Mouse (Mus musculus) fat pad, adult 2 months (tissue): ENCODE measurements at regions not wholly inside any gene's neighbourhood (a gene's known extent, or its start where the extent isn't known, plus 50 kb on each side); places are given as distances from the start of the nearest gene placed in this dataset.

Experiments
- DNase-seq: peaks from one replicate; pipeline ENCODE4 v3.0.0-alpha.2; 2011; ENCODE audit warnings: low read depth, low spot score; ENCODE audit errors: extremely low read depth

DNA sequence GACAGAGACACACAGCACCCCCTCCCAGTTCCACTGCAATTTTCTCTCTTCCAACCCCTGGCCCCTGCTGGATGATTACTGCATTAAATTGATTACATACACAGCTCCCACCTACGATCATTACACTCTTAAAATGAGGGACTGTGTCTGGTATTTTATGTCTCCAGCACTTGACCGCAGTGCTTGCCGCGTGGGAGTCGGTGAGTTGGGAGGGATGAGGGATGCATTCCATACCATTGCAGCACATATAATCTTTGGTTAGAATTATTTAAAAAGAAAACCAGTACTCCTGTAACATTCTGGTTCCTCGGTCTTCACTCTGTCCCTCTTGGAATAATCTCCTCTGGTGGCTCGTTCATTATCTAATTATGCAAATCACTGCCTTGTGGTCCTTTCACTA is 230.2 kb upstream of the Far2 start:
- DNase-seq, result no peak

DNA sequence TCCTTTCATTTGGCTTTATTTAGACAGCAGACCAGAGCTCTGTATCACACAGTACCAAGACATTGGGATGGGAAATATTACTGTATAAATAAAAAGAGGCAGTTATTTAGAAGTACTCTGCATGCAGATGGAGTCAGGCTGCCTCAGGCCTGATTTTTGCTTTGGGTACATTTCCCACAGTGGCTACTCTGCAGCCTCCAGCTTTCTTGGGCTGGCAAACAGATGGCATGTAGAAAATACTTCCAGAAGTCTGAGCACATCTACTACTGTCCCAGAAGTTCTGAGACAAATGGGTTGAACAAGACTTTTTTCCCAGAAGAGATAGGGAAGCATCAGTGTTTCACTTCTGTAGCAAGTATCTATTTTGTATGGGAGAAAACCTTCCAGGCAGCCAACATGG is 229.8 kb upstream of the Far2 start:
- DNase-seq, result no peak

DNA sequence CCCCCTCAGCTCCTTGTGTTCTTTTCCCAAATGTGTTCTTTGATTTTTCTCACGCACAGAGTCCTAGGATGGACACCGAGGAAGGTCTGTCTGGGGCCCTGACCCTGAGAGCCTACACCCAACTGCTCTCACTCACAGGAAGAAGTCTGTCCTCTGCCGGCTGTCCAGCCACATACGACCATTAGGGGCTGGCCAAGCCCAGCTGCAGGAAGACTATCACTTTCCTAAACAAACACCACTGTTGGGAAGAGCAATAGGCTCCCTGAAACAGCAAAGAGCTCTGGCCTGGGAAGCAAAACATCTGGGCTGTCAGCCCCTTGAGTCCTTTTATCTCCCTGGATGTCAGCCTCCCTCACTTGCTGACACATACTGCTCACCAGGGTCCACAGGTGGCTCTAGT is 224.8 kb upstream of the Far2 start:
- DNase-seq, result no peak

DNA sequence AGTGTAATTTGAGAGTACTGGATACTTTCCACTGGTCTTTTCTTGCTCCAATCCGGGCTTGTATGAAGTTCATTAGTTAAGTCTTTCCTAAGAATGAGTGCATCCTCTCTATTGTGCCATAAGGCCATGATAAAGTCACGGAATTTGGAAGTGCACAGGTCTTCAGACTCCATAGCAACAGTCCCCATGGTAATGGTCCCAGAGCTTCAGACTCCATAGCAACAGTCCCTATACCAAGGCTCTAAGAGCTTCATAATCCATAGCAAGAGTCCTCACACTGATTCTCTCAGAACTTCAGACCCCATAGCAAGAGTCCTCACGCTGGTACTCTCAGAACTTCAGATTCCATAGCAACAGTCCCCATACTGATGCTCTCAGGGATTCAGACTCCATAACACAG is 214.5 kb upstream of the Far2 start:
- no peak for DNase-seq

DNA sequence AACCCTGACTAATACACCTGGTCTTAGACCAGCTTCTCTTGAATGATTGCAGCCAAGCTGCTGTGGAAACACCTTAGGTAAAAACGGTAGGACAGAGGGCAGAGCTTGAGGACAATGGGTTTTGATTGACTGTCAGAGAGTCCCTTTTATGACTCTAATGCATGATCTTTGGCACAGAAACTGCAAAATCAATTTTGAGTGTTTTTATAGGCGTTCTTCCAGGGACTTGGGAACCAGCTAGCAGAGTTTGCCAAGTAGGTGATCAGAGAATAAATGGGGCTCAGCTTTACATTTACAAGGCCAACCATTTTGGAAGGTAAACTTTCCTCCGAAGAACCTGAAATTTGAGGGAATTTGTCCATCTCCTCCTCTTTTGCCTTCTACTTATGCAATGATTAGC is 213.6 kb upstream of the Far2 start:
- peak; percentile 63 for DNase-seq

DNA sequence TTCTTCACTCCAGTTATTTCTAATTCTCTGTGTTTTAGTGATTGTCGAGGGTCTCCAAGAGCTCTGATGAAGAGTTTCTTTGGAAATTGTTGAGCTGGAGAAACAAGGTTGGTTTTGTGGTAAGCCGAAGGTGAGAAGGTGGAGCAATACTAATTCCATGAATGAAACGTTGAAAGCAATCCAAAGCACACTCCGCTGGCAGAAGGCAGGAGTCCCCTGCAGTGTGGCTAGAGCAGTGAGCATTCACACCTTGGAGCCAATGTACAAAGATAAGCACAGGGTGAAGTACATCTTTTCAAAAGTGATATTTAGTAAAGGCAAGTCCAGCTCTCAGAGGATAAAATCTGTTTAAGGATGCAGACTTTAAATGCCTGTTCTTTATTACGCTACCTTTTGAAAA is 208.2 kb upstream of the Far2 start:
- DNase-seq, result peak; percentile 2

DNA sequence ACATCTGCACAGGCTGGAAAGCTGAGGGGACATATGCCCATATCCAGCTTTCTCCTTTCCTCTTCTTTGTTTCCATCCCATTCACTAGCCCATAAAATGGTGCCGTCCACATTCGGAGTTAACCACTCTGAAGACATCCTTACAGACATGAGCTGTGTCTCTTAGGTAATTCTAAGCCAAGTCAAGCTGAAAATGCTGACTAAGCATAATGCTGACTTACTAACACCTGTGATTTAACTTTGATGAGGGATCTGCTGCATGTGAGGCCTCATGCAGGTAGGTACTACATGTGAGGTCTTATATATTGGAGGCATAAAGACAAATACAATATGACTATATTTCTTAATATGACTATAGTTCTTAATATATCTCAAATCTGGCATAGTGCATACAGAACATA is 197.1 kb upstream of the Far2 start:
- DNase-seq, result no peak

DNA sequence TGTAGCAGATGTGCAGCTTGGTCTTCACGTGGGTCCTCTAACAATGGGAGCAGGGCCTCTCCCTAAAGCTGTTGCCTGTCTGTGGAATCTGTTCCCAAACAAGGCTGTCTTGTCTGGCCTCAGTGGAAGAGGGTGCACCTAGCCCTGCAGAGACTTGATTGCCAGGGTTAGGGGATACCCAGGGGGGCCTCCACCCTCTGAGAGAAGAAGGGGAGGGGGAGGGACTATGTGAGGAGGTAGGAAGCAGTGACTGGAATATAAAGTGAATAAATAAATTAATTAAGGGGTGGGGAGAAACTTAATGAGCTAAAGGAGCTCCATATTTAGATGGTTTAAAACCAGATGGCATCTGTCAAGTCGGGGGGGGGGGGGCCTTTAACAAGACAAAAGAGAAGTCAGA is 185.9 kb upstream of the Far2 start:
- no peak for DNase-seq

DNA sequence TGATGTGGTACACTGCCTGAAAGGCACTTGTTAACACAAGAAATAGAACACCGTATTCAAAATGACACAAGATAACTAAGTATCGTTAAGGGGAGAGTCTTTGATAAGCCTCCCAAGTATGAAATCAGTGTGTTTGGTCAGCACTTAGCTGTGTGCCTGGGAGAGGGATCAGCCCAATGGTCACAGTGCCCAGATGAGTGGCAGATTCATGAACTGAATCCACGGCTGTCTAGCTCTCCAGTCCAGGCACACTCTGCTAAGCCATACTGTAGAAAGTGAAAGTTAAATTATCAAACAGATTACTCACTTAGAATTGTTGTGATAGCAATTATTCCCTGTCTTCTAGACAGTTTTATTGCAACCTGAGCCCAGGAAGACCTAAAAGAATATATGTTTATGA is 176.0 kb upstream of the Far2 start:
- DNase-seq, result no peak

DNA sequence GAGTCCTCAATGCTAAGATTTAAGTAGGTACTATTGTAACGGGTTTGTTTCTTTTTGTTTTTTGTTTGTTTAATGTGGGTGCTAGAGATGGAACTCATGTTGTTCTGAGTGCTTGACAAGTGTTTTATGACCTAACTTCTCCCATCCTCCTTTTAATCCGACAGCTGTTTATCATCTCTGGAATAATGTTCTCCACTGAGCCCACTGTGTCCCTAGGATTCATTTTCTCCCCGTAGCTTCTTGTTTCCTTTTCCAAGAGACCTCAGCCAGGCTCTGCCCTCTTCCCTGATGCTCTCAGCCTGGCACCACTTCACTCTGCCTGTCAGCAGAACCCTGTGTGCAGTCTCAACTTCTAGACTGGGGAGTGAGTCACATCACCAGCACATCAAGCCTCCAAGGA is 173.9 kb upstream of the Far2 start:
- no peak for DNase-seq

DNA sequence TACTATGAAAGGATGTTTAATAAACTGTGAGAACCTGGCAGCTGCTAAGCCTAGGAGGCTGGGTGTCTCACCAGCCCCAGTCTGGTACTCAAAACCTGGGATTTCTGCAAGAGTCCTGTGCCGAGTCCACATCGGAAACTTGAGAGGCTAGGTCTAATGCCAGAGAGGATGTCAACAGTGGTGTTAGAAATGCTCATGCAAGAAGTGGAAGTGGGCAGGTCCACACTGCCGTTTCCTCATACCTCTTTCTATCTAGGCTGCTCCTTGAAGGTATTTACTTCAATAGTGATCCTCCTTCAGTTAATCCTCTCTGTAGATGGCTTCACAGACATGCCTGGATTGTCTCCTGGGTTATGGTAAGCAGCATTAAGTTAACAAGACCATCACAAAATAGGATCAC is 168.6 kb upstream of the Far2 start:
- DNase-seq, result no peak

DNA sequence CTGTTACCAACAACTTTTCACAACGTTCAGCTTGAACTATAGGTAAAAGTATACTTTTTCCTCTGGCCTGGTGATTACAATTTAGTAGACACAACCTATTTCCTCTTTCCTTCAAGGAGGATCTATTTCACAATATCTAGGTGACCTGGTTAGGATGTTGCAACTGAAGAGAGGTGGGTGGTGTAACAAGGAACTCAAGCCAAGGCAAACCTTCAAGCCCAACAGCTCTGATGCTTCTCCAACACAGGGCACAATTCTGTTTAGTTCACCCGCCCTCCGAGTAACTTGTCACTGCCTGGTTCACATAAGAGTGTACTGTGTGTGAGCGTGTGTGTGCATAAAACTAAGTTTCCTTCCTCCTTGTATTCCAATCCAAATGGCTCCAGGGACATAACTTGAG is 161.2 kb upstream of the Far2 start:
- peak; percentile 92 for DNase-seq

DNA sequence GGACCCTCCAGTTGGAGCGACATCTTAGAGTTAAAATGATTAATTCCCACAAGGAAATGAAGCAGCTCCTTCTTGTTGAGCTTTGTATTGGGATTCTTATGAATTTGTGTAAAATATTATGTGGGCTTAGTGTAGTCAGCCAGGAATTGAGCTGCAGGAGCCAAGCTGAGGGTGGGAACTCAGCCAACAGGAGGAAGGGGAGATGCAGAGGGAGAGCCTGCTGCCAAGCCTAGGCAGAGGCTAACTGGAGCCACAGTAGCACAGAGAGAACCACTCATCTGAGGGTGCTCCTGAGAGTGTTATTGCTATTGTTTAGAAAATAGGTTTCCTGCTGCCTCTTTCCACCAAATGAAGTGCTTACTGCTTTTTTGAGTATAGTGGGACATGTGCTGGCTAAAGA is 127.4 kb upstream of the Far2 start:
- DNase-seq, result no peak

DNA sequence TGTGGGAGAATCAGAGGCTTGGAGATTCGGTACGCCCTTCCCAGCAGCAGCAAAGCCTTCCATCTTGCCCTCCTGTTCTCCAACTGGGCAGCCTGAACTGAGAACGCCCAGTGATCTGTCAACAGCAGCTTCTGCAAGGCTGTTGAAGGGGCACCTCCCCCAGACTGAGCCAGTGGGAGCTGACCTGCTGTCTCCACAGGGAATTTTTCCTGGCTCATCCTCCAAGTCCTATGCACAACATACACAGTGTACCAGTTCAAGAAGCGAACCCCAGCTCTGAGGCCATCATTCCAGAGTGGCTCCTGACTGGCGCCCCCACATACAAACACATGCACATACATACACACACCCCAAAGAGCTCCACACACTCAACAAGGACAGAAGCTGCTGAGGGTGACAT is 126.0 kb upstream of the Far2 start:
- no peak for DNase-seq

DNA sequence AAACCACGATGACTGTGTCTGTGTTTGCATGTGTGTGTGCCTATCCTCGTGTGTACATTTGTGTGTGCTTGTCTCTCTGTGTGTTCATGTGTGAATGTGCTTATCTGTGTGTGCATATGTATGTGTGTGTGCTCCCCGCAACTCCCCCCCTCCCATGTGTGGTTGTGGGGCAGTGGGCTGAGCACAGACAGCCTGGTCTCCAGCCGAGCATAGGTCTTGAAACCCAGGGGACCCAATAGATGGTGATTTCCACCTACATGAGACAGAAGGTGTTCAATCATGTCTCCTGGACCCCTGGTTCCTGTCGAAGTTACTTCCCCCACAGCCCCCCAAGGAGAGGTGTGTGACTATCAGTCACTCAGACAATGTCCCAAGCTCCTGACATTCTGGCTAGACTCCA is 124.6 kb upstream of the Far2 start:
- no peak for DNase-seq

DNA sequence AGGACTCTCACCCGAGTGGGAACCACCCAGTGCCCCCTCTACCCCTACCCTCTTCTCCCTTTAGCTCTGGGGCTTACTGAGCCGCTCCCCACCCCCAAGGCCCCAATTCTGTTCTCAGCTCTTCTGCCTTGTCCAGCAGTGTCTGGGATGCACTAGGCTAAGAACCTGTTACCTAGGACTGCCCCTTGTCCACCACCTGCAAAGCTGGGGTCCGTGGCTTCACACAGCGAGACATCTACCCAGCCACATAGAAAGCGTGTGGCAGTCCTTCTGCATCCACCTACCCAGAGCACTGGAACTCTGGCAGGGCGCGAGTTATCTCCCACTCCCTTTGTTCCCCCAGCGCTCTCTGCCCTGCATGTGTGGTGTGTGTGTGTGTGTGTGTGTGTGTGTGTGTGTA is 123.8 kb upstream of the Far2 start:
- DNase-seq, result no peak

DNA sequence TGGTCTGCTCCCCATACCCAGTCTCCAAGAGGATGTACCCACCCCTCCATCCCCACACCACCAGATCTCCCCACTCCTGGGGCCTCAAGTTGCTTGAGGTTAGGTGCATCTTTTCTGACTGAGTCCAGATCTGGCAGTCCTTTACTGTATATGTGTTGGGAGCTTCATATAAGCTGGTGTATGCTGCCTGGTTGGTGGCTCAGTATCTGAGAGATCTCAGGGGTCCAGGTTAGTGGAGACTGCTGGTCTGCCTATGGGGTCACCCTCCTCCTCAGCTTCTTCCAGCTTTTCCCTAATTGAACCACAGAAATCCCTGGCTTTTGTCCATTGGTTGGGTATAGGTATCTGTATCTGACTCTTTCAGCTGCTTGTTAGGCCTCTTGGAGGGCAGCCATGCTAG is 118.1 kb upstream of the Far2 start:
- no peak for DNase-seq

DNA sequence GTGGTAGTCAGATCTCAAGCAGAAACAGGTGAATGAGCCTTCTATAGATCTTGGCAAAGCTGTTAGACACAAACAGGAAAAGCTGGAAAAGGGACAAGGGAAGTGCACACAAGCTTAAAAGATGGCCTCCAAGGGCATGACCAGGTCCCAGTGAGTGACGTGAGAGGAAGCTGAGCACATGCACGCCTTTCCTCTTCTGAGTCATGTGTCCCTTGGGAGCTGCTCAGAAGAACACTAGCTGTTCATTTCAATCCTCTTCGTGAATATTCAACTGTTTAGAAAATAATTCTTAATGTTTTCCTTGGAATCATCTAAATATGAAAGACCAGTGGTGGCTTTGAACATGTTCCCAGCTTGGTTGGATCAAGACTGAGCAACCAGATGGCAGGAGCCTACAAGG is 103.0 kb upstream of the Far2 start:
- no peak for DNase-seq

DNA sequence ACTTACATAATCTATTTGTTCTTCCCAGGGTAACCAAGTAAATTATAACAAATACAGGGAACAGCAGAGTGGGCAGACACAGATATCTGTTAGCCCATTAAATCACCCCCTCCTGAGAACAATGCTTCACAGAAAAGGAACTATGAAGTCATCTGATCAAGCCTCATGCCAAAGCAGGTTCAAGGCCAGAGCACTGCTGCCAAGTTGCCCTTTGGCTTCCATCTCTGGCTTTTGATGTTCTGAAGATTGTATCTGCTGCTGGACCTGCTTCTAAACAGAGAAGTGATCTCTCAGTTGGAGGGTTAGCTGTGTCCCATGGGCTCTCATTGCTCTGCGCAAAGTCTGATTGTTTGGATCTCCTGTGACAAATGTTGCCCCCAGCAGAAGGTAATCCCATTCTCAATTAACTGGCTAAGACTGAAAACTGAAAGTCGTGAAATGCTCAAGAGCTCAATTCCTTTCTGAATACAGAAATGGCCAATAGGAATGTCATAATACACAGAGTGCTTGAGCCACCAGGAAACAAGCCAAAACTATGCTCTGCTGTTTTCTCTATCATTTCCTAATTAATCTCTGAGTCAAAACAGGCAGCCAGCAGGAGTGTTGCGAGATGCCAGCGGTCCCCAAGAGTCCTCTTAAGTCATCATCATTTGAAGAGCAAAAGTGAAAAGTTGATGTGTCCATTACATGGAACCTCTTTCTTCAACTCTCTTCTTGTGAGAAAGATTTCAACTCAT is 102.0 kb upstream of the Far2 start:
- DNase-seq, result no peak

DNA sequence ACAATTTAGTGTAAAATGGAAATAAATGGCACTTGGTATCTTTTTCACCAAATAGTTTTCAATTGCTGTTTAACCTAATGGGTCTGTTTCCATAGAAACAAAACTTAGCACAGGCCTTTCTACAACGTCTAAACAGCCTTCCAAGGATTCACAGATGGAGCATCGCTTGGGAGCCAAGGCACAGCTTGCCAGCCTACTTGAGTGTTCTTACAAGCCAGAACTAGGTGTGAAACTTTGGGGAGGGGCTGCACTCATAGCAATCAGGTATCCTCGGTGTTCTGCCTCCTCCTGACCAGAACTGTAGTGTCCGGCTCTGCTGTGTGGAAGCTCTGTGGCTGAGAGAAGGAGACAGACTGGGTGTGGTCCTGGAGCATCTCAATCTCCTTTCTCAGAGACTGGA is 99.1 kb upstream of the Far2 start:
- no peak for DNase-seq

DNA sequence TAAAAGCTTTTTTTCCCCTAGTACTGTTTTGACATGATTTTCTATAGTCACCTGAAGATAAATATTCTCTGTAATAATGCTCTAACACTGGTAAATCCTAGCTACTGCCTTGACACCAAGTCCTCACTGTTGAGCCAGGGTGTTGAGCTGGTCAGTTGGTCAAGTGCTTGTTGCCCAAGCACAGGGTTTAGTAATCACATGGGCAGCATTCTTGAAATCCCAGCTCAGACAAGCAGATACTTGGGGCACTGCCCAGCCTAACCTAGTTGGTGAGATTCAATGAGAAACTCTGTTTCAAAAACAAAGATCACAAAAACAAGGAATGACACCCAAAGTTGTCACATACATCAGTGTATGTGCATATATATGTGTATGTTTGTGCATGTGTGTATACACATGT is 95.4 kb upstream of the Far2 start:
- DNase-seq, result no peak

DNA sequence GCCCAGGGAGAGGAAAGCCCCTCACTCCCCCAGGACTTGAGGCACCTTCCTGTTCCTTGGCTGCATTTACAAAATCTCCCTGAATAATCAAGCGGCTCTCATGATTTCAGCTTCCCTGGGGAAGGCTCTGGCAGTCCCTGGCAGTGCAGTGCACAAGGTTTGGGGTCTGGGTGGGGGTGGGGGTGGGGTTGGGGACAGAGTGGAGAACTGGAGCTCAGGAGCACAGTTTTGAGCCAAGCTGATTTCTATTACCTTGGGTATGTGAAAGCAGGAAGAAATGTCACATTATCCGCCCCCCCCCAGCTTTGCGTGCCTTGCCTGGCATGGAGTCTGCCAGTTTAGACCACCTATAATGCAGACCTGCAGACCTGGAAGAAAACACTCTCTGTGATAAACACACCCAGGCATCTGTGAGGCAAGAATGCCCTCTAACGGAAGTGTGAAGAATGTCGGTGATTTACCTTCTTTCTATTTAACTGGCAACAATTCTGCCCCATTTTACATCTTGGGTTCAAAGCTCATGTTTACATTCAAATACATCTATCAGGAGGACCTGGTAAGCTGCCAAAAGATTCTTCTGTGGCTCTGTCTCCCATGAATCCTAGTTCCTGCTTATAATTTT is 93.9 kb upstream of the Far2 start:
- no peak for DNase-seq

DNA sequence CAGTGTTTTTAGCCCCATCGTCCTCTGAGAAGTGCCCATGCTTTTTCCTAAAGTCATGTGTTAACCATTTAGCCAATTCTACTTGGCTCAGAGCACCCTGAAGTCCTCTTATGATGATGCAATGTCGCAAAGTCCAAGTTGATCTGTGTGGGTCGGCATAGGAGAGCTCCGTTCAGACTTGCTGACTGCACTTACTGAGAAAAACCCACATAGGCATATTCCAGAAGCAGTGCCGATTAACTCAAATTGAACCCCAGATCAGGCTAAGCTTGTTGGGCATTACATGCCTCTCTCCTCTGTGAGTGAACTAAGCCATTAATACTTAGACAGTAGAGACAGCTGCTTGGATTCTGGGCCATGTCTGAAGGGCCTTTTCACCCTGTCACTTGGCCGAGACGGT is 93.3 kb upstream of the Far2 start:
- DNase-seq, result peak; percentile 85
